Mouse (Mus musculus) liver, embryonic 14.5 days (tissue): ENCODE results near the gene Ptprn2.

ENCODE experiments used
- CTCF ChIP-seq: IDR thresholded peaks from 2 replicates; pipeline ENCODE4 v1.5.1; 2016; ENCODE audit warnings: antibody characterized with exemption, low read depth, control low read depth
- EP300 ChIP-seq: IDR thresholded peaks from 2 replicates; pipeline ENCODE4 v1.6.1; 2016; ENCODE audit warnings: antibody characterized with exemption, low read depth

DNA sequence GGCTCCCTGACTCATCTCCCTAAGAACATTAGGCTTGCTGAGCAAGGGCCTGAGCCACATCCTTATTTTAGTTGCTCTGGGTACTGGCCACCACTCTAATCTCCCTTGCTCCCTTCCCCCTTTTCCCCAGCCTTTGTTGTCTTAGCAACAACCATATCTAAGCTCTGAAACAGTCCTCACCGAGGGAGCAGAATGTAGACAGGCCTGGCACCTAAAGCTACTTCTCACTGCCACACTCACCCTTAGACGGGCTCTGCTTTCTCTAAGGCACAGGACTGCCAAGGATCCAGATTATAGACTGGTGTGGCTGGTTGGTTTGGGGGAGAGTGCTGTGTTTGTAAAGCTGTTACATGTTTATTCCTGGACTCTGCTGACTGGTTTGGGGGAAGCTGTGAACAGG, 594.2 kb downstream of the Ptprn2 start:
- TF ChIP-seq CTCF (no peak), EP300 (no peak)
